Mouse (Mus musculus) adrenal gland, postnatal 25 days (tissue): ENCODE data around the gene Smtnl2. TPM values are rescaled to one million over a fixed set of nuclear protein-coding genes. Genes with fewer than 3 reads are reported as not detected.

Experiments
- DNase-seq: peaks from one replicate; pipeline ENCODE4 v3.0.0; 2021; ENCODE audit warnings: mixed read lengths
- total RNA-seq: library from RNA; stranded (reverse); gene quantifications from 2 replicates; pipeline ENCODE4 v1.2.3, GENCODE M21; 2021

Gene Smtnl2
- total RNA-seq, 1 experiment from 2014 or later, result 2.6 TPM

- DNase-seq, result no peak
Observed at GRCm38 (mm10) chr11:72426884-72427283, 15.4 kb upstream of the Smtnl2 start.

- DNase-seq, result no peak
Observed at GRCm38 (mm10) chr11:72425201-72425600, 13.7 kb upstream of the Smtnl2 start.

GRCm38 (mm10) chr11:72423686-72424085 lies 12.2 kb upstream of the Smtnl2 start:
- no peak for DNase-seq

GRCm38 (mm10) chr11:72421518-72422278 lies 10.2 kb upstream of the Smtnl2 start:
- DNase-seq, result peak; percentile 50

- DNase-seq, result no peak
Observed at GRCm38 (mm10) chr11:72420460-72421122, 9.1 kb upstream of the Smtnl2 start.

GRCm38 (mm10) chr11:72419006-72419405 lies 7.5 kb upstream of the Smtnl2 start:
- no peak for DNase-seq

GRCm38 (mm10) chr11:72418227-72418626 lies 6.7 kb upstream of the Smtnl2 start:
- no peak for DNase-seq

GRCm38 (mm10) chr11:72417376-72417775 lies 5.9 kb upstream of the Smtnl2 start:
- DNase-seq, result no peak

- DNase-seq, result no peak
Observed at GRCm38 (mm10) chr11:72416666-72417065, 5.2 kb upstream of the Smtnl2 start.

- DNase-seq, result no peak
Observed at GRCm38 (mm10) chr11:72415155-72415554, 3.6 kb upstream of the Smtnl2 start.

GRCm38 (mm10) chr11:72413601-72414190 lies 2.2 kb upstream of the Smtnl2 start:
- DNase-seq, result no peak

GRCm38 (mm10) chr11:72413016-72413415 lies 1.5 kb upstream of the Smtnl2 start:
- DNase-seq, result no peak

- DNase-seq, result no peak
Observed at GRCm38 (mm10) chr11:72411945-72412344, 432 bp upstream of the Smtnl2 start.

- no peak for DNase-seq
Observed at GRCm38 (mm10) chr11:72410521-72411092, 906 bp downstream of the Smtnl2 start.

- no peak for DNase-seq
Observed at GRCm38 (mm10) chr11:72409649-72410385, 1.7 kb downstream of the Smtnl2 start.

GRCm38 (mm10) chr11:72408451-72409170 lies 2.9 kb downstream of the Smtnl2 start:
- no peak for DNase-seq

- no peak for DNase-seq
Observed at GRCm38 (mm10) chr11:72407574-72407973, 3.9 kb downstream of the Smtnl2 start.

- no peak for DNase-seq
Observed at GRCm38 (mm10) chr11:72407081-72407480, 4.4 kb downstream of the Smtnl2 start.

GRCm38 (mm10) chr11:72406079-72406675 lies 5.3 kb downstream of the Smtnl2 start:
- no peak for DNase-seq

GRCm38 (mm10) chr11:72405532-72405931 lies 6.0 kb downstream of the Smtnl2 start:
- no peak for DNase-seq

- DNase-seq, result no peak
Observed at GRCm38 (mm10) chr11:72402969-72403368, 8.5 kb downstream of the Smtnl2 start.
